Mouse (Mus musculus): ENCODE data around the gene Slc19a1. TPM values are rescaled to one million over a fixed set of nuclear protein-coding genes. Genes with fewer than 3 reads are reported as not detected.

Gene Slc19a1
- total RNA-seq (2021) = 1 to 10 TPM; 4.6 to 7.5 TPM
- long read RNA-seq, experiment 1, partial matches to known transcripts = 2 of 13 reads
- long read RNA-seq, experiment 1, other reads (novel, unspliced or antisense) = 7 of 13 reads
- long read RNA-seq, experiment 2, partial matches to known transcripts = 3 of 15 reads
- long read RNA-seq, experiment 2, other reads (novel, unspliced or antisense) = 9 of 15 reads

DNA sequence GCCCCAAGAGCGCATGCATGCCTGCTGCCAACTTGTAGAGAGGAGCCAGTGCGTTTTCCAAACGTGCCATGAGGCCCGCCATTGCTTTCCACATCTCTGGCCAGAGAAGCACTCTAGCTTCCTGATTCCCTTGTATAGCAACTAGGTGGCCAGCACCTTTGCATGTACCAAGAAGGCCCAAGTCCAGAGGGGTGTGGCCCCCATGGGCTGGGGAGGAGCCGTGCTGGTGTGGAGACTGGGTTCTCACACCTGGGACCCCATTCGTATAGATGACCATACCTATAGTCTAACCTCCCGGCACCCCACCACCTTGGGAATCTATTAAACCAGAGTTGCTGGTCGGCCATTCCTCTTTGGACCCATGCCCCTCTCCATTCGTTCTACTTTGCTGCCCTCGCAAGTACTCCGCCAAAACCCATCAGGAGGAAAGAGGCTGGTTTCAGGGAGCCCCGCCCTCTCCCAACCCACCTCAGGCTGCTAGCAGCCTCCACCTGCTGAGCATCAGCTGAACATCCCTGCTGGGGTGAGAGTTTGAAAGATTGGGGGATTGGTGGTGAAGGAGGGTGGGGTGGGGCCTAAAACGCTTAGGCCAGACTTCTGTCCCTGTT, at the start of gene Slc19a1:
Gene Slc19a1 (plus strand): TSS at position 474 of the 608 bp plus-strand sequence.
- no peak for DNase-seq (ENCODE audit: low spot score)

DNA sequence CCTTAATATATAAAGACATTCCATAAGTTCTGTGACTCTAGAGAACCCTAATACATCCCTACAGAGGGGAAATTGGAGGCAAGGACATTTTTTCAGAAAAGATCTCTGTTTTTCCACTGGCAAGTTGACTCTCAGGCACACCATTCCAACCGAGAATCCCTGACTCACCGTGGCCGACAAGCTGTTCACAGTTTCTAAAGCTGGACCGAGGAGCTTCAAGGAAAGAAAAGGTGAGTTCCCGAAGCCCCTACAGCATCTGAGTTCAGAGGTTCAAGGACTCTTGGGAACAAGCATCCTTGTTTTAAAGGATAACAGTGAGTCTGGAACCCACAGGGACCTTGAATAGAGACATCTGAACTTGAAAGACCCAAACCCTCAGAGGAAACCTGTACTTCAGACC, 43.5 kb upstream of the Slc19a1 start:
- no peak for DNase-seq (ENCODE audit: low spot score)

DNA sequence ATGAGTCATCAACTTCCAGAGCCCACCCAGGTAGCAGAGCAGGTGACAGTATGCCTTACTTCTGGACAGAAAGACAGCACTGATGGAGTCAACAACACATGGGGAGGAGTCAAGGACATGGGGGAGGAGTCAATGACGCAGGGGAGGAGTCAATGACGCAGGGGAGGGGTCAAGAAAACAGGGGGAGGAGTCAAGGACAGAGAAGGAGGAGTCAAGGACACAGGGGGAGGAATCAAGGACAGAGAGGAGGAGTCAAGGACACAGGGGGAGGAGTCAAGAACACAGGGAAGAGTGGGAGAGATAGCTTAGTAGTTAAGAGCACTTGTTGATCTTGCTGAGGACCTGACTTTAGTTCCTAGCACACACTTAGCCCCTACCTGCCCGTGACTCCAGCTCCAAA, 39.6 kb upstream of the Slc19a1 start:
- DNase-seq (ENCODE audit: low spot score) = no peak

DNA sequence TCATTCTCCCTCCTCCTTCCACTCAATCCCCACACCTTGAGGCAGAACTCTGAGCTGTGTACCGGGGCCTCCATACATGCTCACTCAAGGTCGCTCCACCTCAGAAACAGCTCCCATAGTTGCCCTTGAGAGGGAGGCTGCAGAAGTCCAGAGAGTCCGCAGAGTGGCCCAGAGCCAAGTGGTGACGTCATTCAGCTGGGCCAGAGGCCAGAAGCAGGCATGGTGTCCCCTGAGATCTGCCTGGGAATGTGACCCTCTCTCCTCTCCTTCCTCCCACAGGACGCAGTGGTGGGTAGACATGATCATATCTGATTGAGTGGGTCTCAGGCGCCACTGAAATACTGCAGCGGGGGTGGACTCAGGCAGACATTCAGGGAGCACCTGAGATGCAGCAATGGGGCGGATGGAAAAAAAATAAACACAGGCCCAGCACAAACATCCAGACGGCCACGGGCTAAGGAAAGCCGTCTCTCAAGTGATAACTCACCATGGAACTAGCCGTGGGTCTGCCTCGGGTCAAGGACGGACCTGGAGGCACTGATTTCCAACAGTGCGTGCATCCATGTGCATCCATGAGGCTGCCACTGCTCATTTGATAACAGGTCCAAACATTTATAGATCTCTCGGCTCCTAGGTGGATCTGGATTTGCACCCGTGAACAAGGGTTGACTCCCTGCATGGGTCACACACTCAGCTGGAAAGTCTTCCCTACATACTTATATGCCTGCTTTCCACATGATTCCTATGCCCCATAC, 34.1 kb upstream of the Slc19a1 start:
- peak; percentile 24 for DNase-seq (ENCODE audit: low spot score)

DNA sequence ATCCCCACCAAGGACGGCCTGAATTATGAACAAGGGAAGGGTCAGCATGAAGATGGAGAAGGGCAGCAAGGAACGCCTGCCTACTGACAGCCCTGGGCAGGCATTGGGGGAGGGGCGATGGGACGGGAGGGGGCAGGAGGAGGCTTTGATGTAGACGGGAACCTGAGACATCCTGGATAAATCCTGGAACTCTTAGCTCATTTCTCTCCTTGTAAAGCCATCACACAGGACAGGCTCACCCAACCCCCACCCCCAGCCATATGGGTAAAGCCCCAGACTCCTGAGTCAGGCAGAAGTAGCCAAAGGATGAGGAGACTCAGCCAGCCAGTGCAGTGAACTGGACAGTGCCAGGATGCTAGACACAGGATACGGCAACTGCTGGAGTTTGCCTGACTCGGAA, 27.1 kb upstream of the Slc19a1 start:
- no peak for DNase-seq (ENCODE audit: low spot score)

DNA sequence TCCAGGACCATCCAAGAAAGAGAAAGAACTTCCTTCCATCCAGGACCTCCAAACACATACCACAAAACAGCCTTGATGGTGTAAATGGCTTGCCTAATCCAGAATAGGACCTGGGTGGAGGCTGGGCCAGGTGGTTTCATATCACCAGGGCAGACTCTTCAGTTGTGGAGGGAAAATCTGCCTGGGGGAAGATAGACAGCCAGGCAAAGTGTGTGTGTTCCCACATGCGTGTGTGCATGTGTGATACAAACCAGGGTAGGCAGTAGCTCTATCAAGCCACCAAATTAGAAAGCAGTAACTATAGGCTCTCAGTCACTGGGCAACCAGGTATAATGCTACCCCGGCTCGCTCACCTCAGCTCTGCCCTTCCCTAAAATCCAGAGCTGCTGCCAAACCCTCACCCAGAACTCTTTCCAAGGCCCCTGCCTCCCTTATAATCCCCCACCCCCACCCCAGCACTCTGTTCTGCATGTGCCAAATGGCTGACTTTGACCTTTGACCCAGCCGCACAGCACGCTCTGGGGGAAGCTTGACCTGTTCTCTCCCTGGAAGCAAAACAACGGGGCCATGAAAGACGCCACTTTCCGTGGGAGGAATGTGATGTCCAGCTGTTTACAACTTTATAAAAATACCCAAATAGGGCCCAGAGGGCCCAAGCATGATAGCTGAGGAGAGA, 24.5 kb upstream of the Slc19a1 start:
- no peak for DNase-seq (ENCODE audit: low spot score)

DNA sequence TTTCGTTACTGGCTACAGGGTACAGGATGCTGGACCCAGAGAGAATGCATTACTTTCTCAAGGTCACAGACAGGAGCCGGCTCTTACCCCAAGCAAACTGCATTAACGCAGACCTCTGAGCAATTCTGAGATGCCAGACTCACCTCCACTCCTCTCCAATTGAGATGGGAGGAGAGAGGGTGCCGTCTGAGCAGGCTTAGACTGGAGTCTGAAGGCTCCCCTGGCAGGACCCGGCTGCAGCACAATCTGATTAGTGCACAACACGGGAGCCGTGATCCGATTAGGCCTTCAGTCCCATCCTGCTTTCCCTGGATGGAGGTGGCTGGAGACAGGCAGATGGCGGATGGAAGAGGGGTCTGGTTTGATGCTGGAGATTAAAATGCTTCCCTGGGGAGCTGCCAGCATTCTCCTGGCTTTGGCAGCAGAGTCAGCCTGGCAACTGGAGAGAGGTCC, 23.9 kb upstream of the Slc19a1 start:
- no peak for DNase-seq (ENCODE audit: low spot score)

DNA sequence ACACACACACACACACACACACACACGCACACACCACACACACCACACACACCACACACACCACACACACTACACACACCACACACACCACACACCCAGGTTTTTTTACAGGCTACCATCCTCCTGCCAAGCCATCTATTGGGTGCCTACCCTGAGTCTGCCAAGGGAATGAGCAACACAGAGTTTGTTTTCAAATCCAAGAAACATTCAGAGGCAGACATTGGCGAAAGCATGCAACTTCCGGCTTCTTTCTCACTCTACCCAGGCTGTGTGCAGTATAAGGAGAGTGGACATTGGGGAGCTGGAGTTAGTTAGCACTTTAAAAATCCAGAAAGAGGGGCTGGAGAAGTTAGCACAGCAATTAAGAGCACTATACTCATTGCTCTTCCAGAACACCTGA, 23.3 kb upstream of the Slc19a1 start:
- DNase-seq (ENCODE audit: low spot score) = no peak

DNA sequence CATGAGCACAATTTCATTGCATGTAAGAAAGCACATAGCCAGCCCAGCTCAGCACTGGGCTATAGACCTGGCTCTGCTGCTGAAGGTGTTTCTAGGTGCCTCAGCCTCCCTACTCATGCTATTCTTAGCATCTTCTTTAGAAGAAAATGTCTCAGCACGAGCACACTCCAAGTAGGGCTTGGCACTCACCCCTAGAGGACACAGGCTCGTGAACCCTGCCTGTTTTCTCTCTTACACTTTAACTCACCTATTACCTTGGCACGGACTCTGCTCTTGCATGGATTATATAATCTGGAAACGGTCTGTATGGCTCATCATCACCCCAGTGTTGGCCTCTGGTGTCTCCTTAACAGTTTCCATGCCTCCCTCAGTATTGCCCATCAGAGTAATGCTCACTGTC, 20.4 kb upstream of the Slc19a1 start:
- no peak for DNase-seq (ENCODE audit: low spot score)

DNA sequence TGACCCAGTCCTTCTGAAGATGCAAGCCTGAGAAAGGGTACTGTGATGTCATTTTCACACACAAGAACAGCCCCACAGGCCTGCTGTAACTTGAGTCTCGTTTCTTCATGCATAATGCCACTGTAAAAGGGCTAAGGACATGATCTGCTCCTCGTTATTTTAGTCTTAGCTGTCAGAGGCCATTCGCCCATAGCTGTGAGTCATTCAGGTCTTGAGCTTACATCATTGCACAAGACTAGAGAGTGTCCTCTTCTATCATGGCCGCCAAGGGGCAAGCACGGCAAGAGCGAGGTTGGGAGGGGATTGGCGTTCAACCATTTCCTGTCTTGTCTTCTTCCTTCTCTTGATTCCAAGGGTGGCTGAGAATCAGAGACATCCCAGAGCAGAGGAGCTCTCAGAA, 16.0 kb upstream of the Slc19a1 start:
- no peak for DNase-seq (ENCODE audit: low spot score)

DNA sequence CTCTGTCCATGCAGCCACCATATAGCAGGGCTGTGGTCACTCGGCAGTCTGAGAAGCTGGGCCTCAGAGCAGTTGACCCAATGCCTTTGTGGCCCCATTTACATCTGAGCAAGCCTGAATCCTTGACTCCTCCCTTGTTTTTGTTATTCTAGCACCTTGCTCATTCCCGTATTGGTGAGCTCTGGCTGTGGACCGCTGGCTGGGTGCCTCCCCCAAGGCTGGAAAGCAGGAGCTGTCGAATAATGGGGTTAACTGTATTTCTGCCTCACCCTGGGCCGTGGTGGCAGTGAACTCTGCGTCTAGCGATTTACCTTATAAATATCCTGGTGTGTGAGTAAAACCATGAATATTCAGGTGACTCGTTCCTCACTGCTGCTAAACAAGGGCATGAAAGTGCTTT, 15.5 kb upstream of the Slc19a1 start:
- no peak for DNase-seq (ENCODE audit: low spot score)

DNA sequence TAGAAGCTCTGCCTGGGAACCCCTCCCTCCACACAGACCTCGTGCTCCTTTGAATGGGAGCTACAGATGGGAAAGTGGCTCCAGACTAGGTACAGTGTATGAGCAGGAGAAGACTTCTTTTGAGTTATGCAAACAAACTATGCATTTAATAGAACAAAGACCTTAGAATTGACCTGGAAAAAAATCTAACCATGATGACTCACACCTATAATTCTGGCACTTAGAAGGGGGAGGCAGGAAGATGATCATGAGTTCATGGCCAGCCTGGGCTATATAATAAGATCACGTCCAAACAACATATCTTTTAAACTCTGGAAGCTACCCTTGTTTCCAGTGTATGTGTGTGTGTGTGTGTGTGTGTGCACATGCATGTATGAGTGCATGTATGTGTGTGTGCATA, 15.0 kb upstream of the Slc19a1 start:
- DNase-seq (ENCODE audit: low spot score) = no peak

DNA sequence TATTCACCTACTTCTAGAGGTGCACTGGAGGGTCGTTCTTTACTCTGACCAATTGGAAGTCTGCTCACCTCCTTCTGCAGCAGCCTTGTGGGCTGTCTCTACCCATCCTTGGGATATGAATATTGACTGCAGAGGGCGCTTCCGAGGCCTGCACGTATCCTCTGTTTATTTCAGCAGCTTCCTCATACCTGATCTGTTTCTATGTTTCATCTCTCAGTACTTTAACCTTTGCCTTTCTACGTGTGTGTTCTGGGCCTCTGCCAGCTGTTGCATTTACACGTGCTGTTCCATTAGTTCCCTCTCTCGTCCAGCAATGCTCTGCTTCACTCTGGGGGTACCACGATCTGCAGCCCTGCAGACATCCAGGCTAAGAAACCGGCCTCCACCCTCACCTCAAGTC, 14.4 kb upstream of the Slc19a1 start:
- DNase-seq (ENCODE audit: low spot score) = no peak

DNA sequence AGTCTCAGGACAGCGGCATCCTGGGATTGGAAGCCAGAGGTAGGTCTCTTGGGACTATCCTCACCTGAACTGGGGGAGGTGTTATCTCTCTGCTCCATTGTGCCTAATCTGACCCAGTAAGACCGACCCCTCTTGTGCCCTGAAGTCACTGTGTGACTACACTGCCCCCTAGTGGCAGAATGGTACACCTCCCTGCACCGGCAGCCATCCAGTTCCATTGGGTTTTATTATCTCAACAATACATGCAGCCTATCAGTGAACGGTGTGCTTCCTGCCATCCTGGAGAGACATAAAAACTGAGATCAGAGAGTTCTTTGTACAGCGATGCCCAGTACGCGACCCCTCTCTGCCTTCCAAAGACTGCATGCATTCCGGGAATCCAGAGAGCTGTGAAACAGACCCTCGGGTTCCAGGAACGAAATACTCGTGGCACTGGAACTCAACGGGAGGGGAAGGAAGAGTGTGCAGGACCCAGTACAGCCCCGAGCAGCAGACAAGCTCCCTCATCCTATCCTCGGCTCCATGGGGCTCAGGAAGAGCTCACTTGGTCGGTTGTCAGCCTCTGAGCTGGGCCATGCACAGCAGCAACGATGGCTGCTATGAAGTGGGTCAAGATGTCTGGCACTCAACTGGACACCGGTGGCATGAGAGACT, 10.5 kb upstream of the Slc19a1 start:
- DNase-seq (ENCODE audit: low spot score) = peak; percentile 68

DNA sequence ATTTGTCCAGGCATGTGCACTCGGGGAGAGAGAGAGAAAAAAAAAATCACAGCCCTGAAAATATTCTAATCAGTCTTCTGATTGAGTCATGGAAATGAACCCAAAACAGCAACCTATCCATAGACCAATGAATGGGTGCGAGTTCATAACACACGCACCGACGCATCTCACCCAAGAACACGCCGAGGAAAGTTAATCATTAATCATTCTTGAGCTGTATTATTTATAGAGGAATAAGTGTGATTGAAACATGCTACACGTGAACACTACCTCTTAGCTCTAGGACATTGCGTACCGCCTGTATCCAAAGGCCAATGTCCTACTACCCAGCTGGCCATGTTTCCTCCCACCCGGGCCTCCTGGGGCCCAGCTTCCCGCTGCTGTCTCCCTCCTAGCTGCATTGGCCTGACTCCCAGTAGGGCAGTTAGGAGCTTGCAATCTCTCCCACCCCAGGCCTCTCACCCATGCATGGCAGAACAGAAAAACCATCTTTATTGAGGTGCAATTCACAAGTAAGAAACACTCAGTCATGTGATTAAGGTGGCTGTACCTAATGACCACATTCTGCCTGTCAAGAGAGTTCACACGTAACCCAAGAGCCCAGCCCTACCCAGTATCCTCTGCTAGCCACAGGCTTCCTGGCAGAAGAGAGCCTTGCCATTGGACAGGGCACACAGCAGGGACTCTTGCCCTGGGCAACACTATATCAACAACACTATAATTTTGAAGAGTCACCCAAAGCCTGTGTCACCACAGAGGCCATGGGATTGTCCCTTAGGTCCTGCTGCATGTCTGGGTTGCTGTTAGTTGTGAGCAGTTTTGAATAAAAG, 9.5 kb upstream of the Slc19a1 start:
- DNase-seq (ENCODE audit: low spot score) = no peak

DNA sequence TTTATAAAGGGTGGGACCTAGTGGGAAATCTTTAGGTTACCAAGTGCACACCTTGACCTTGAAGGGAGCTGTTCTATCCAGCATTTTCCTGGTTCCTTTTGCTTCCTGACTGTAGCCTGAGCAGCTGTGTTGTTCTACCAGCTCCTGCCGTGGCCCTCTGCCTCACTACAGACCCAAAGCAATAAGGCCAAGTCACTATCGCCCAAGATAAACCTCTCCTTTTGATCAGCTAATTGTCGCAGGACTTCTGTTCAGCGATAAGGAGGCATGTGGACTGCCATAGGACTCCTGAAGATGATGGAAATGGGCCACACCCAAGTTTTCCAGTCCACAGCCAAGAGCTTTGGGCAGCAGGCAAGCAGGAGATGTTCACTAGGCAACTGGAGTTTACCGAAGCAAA, 7.8 kb upstream of the Slc19a1 start:
- no peak for DNase-seq (ENCODE audit: low spot score)

DNA sequence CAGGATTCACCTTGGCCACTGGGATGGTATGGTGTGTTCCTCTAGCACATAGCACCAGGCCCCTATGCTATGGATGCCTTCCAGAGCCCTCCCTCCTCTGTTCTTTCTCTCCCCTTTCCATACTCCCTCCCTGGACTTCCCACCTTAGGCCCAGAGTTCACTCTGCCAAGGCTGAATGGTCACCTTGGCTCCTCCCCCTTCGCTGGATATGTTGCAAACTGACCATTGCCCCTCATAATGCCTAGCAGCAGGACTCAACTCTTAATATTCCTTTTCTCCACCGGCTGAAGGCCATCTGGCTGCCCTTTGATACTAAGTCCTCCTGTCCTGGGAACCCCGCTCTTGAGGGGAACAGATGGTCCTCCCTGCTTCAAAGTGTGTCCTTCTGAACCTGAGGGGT, 5.1 kb upstream of the Slc19a1 start:
- no peak for DNase-seq (ENCODE audit: low spot score)

DNA sequence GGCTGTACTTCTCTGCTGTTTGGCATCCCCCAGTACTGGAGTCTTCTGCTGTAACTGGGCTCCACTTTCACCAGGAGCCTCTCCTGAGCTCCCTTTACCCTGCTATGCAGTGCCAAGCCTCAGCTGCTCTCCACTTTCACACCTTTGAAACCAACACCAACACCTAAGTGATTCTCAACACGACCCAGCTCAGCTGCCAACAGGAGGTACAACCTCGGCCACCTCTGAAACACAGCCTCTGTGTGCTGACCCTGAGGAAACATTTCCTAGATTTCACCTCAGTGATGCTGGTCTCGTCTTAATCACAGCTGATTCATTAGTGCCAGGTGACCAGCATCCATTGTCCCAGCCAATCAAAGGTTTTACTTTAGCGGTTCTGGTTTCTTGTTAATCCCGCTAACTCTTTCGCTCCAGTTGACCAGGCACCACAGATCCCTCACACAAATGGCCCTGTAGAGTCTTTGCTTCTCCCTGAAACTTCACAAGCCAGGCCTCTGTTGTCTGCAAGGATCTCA, 3.2 kb upstream of the Slc19a1 start:
- DNase-seq (ENCODE audit: low spot score) = no peak

DNA sequence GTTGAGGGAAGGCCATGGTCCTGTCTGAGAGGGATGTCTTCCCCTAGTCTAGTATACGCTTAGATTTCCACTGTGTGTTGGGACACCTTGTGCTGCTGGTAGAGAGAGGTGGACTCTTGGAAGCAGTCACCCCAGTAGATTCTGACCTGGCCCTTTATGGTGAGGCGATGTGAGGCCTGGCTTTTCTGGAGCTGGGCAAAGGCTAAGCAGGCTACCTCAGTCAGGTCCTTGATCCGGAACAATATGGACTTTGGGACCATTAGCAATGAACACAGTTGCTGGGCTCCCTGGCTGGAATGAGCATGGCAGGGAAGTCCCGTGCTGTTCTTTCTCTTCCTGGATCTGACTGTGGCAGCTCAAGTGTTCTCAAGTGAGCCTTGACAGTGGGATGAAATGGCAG, 2.3 kb upstream of the Slc19a1 start:
- DNase-seq (ENCODE audit: low spot score) = no peak

DNA sequence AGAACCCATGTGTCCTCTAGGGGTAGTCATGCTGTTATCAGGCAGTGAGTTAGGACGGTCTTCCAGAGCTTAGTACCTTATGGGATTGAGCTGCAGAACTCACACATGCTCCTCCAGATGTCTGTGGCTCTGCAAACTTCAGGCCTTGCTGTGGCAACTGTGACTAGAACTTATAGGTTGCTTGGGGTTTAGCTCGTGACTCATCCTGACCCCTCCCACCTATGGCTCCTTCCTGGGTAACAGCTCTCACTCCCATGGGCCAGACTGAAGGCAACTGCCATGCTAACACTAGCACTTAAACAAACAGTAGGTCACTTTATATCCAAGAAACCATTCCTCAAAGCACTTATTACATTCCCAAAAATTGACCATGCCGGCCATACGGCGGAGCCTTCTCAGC, 1.4 kb upstream of the Slc19a1 start:
- no peak for DNase-seq (ENCODE audit: low spot score)
